Comparison of ENCODE assay signal across 9 mouse cellular contexts in genomic region chr2:32235433-32235832, GRCm38 (mm10). TPM values are rescaled to one million over a fixed set of nuclear protein-coding genes. Genes with fewer than 3 reads are reported as not detected.
DNase-seq lines count a peak whose midpoint lies in the region; ATAC-seq lines count a peak whose summit lies in the region.
"Had no signal": no experiment of that assay in that cellular context is flagged by ENCODE, and none has a peak within 500 bp of the region (broad histone marks: within the 10 kb centered on the region; RNA-seq: fewer than 3 reads in every experiment).

No protein-coding gene starts in this region.

- H3K4me1 ChIP-seq in heart, embryonic 16.5 days (ENCODE audit: control insufficient read depth, insufficient read depth, low read length): peaks cover 22% of the 10 kb centered on the region
- H3K4me1 ChIP-seq in hindbrain, embryonic 13.5 days (replicated peaks): peaks cover 28% of the 10 kb centered on the region
- H3K4me1 ChIP-seq in midbrain, embryonic 14.5 days (ENCODE audit: control insufficient read depth, insufficient read depth, low read length): peaks cover 11% of the 10 kb centered on the region

- no peak for ATAC-seq in heart, embryonic 16.5 days (replicated peaks; ENCODE audit: extremely low read depth, insufficient read depth, low FRiP score)
- ATAC-seq in hindbrain, embryonic 13.5 days (ENCODE audit: low FRiP score): no peak
- ATAC-seq in midbrain, embryonic 14.5 days (ENCODE audit: low FRiP score, low TSS enrichment): no peak

- H3K9me3 ChIP-seq in heart, embryonic 16.5 days (replicated peaks; ENCODE audit: control insufficient read depth, low read length): no peaks in the 10 kb centered on the region
- no peaks in the 10 kb centered on the region for H3K9me3 ChIP-seq in hindbrain, embryonic 13.5 days
- no peaks in the 10 kb centered on the region for H3K9me3 ChIP-seq in midbrain, embryonic 14.5 days (ENCODE audit: control insufficient read depth, low read length)

- H3K4me3 ChIP-seq in heart, embryonic 16.5 days (ENCODE audit: low read length): peak overlapping the region; percentile 73
- H3K4me3 ChIP-seq in hindbrain, embryonic 13.5 days: peak overlapping the region; percentile 59
- H3K4me3 ChIP-seq in midbrain, embryonic 14.5 days (replicated peaks; ENCODE audit: low read depth, low read length): peak overlapping the region; percentile 67

- peak overlapping the region; percentile 93; the same call in 1 of the 2 replicates for H3K27ac ChIP-seq in heart, embryonic 16.5 days (ENCODE audit: low read length)
- H3K27ac ChIP-seq in hindbrain, embryonic 13.5 days: peak overlapping the region; percentile 88
- H3K27ac ChIP-seq in midbrain, embryonic 14.5 days (replicated peaks; ENCODE audit: low read depth, low read length): 0 out of 2 replicates have a peak overlapping the region, but pooled peaks have one; percentile 82

- WGBS in heart, embryonic 16.5 days: 29% methylated on average over 7 of the region's 7 CpGs
- WGBS in hindbrain, embryonic 13.5 days: 37% methylated on average over 7 of the region's 7 CpGs
- 39% methylated on average over 7 of the region's 7 CpGs for WGBS in midbrain, embryonic 14.5 days

- no peaks in the 10 kb centered on the region for H3K27me3 ChIP-seq in heart, embryonic 16.5 days (ENCODE audit: control insufficient read depth, insufficient read depth, low read length)
- no peaks in the 10 kb centered on the region for H3K27me3 ChIP-seq in hindbrain, embryonic 13.5 days
- no peaks in the 10 kb centered on the region for H3K27me3 ChIP-seq in midbrain, embryonic 14.5 days (ENCODE audit: control insufficient read depth, insufficient read depth, low read length)

- H3K4me2 ChIP-seq in heart, embryonic 16.5 days (ENCODE audit: low read depth, low read length): peak overlapping the region; percentile 93
- H3K4me2 ChIP-seq in hindbrain, embryonic 13.5 days: peak overlapping the region; percentile 92
- H3K4me2 ChIP-seq in midbrain, embryonic 14.5 days (ENCODE audit: low read length): peak overlapping the region; percentile 93

- peak overlapping the region; percentile 83 for H3K9ac ChIP-seq in heart, embryonic 16.5 days (ENCODE audit: low read length)
- peak overlapping the region; percentile 84 for H3K9ac ChIP-seq in hindbrain, embryonic 13.5 days
- H3K9ac ChIP-seq in midbrain, embryonic 14.5 days (replicated peaks; ENCODE audit: low read length): peak overlapping the region; percentile 68; the same call in 1 of the 2 replicates

- peaks cover 24% of the 10 kb centered on the region for H3K36me3 ChIP-seq in heart, embryonic 16.5 days (ENCODE audit: control insufficient read depth, insufficient read depth)
- peaks cover 47% of the 10 kb centered on the region for H3K36me3 ChIP-seq in hindbrain, embryonic 13.5 days
- H3K36me3 ChIP-seq in midbrain, embryonic 14.5 days (ENCODE audit: control insufficient read depth, insufficient read depth, low read length): peaks cover 55% of the 10 kb centered on the region

- DNase-seq in heart, adult 9 months (ENCODE audit: low spot score in 2 of 2): no peak
- peak; percentile 23 for DNase-seq in MN1 (ENCODE audit: low spot score)
- no peak for DNase-seq in midbrain, embryonic 14.5 days
- DNase-seq in frontal cortex, postnatal 36 days (ENCODE audit: low spot score in 2 of 2): no peak
- no peak for DNase-seq in urinary bladder, adult 18-20 months (ENCODE audit: low spot score in 2 of 2)
- no peak for DNase-seq in frontal cortex, adult 2 months (ENCODE audit: extremely low spot score in 1 of 2, low spot score in 1 of 2)
- DNase-seq: right cerebral cortex, postnatal 4 days had no signal

RNA-seq across cellular contexts. Expression of gene Pomt1, which starts 1.0 kb away (rescaled TPM):
- polyA plus RNA-seq in heart, embryonic 16.5 days (2015; fragmentation: Nextera tagmentation; extraction: Ambion mirVana): 19.2 and 20.5 TPM in 2 replicates
- 24.4 and 24.9 TPM in 2 replicates for polyA plus RNA-seq in hindbrain, embryonic 13.5 days (2015; fragmentation: Nextera tagmentation; extraction: Ambion mirVana)
- polyA plus RNA-seq in midbrain, embryonic 14.5 days (2014; fragmentation: Nextera tagmentation; extraction: Ambion mirVana): 28.3 and 33.2 TPM in 2 replicates
- 20.4 and 21.6 TPM in 2 replicates for polyA plus RNA-seq in frontal cortex, adult 2 months (2012; rRNA removed)

RNA-seq across cellular contexts. Expression of gene Uck1, which starts 24.5 kb away (rescaled TPM):
- 45.7 TPM in 2 replicates for polyA plus RNA-seq in heart, embryonic 16.5 days (2015; fragmentation: Nextera tagmentation; extraction: Ambion mirVana)
- 78.6 and 80.2 TPM in 2 replicates for polyA plus RNA-seq in hindbrain, embryonic 13.5 days (2015; fragmentation: Nextera tagmentation; extraction: Ambion mirVana)
- polyA plus RNA-seq in midbrain, embryonic 14.5 days (2014; fragmentation: Nextera tagmentation; extraction: Ambion mirVana): 89.6 and 96.1 TPM in 2 replicates
- 69.5 and 72.7 TPM in 2 replicates for polyA plus RNA-seq in frontal cortex, adult 2 months (2012; rRNA removed)

RNA-seq across cellular contexts. Expression of gene Golga2, which starts 51.8 kb away (rescaled TPM):
- polyA plus RNA-seq in heart, embryonic 16.5 days (2015; fragmentation: Nextera tagmentation; extraction: Ambion mirVana): 27.4 and 28.1 TPM in 2 replicates
- 25.6 and 26.5 TPM in 2 replicates for polyA plus RNA-seq in hindbrain, embryonic 13.5 days (2015; fragmentation: Nextera tagmentation; extraction: Ambion mirVana)
- 22.5 and 26.1 TPM in 2 replicates for polyA plus RNA-seq in midbrain, embryonic 14.5 days (2014; fragmentation: Nextera tagmentation; extraction: Ambion mirVana)
- 59.2 and 66.6 TPM in 2 replicates for polyA plus RNA-seq in frontal cortex, adult 2 months (2012; rRNA removed)

RNA-seq across cellular contexts. Expression of gene Swi5, which starts 52.4 kb away (rescaled TPM):
- polyA plus RNA-seq in heart, embryonic 16.5 days (2015; fragmentation: Nextera tagmentation; extraction: Ambion mirVana): 305 and 327 TPM in 2 replicates
- 437 and 458 TPM in 2 replicates for polyA plus RNA-seq in hindbrain, embryonic 13.5 days (2015; fragmentation: Nextera tagmentation; extraction: Ambion mirVana)
- polyA plus RNA-seq in midbrain, embryonic 14.5 days (2014; fragmentation: Nextera tagmentation; extraction: Ambion mirVana): 169 and 339 TPM in 2 replicates
- 267 and 274 TPM in 2 replicates for polyA plus RNA-seq in frontal cortex, adult 2 months (2012; rRNA removed)
